Mouse (Mus musculus) cortical plate, adult 2 months (tissue): ENCODE data around the gene Aldh5a1. TPM values are rescaled to one million over a fixed set of nuclear protein-coding genes. Genes with fewer than 3 reads are reported as not detected.

Source experiments
- H3K27ac ChIP-seq: fragments of 200-500 bp; 2 replicates; pipeline ENCODE4 v1.5.1; 2012; ENCODE audit warnings: low read length, control low read depth, inconsistent platforms; ENCODE audit not compliant: insufficient read depth
- H3K4me1 ChIP-seq: fragments of 200-500 bp; 2 replicates; pipeline ENCODE4 v1.6.1; 2011; ENCODE audit warnings: low read length; ENCODE audit not compliant: control insufficient read depth, insufficient read depth
- H3K4me3 ChIP-seq: fragments of 200-500 bp; 2 replicates; pipeline ENCODE4 v1.5.1; 2011; ENCODE audit warnings: mild to moderate bottlenecking, low read length, control low read depth; ENCODE audit not compliant: insufficient read depth
- CTCF ChIP-seq: fragments of 200-500 bp; IDR thresholded peaks from 2 replicates; pipeline ENCODE4 v1.5.1; 2011; ENCODE audit warnings: mild to moderate bottlenecking, control low read depth, low read length; ENCODE audit not compliant: insufficient read depth; ENCODE audit errors: extremely low read depth
- POLR2A ChIP-seq: fragments of 200-500 bp; IDR thresholded peaks from 2 replicates; pipeline ENCODE4 v1.6.1; 2011; ENCODE audit warnings: mild to moderate bottlenecking, low read length, control low read depth; ENCODE audit not compliant: insufficient read depth; ENCODE audit errors: extremely low read depth
- polyA plus RNA-seq: library from polyadenylated mRNA; depleted of rRNA; stranded (reverse); fragments of >200 nt; gene quantifications from 2 replicates; pipeline ENCODE4 v1.2.3, GENCODE M21; 2012

Gene Aldh5a1
- polyA plus RNA-seq, 1 experiment = 39.0 TPM

DNA sequence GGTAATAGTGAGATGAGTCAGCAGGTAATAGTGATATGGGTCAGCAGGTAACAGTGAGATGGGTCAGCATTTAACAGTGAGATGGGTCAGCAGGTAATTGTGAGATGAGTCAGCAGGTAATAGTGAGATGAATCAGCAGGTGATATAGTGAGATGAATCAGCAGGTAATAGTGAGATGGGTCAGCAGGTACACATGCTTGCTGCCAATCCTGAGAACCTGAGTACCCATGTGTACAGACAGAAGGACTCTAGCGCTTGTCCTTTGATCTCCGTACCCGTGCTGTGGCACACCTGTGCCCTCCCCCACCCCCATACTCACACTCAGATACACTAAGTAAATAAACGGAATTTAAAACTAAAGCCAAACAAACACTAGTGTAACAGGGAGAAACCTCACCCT, 22.5 kb downstream of the Aldh5a1 start:
- TF ChIP-seq CTCF (no peak), POLR2A (no peak)
- Histone ChIP-seq H3K27ac (no peak overlapping the region), H3K4me1 (no peaks in the 10 kb centered on the region), H3K4me3 (no peak overlapping the region)

DNA sequence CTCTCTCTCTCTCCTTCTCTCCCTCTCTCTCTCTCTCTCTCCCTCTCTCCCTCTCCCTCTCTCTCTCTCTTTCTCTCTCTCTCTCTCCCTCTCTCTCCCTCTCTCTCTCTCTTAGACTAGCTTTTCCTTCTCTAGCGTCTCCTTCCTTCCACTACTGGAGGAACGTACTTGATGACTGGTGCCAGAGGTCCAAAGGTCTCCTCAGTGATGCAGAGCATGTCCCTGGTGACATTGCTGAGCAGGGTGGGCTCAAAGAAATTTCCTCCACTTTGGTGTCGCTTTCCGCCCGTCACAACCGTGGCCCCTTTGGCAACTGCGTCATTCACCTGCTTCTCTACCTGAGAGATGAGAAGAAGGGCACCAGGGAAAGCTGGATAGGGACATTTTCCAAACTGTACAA, 23.9 kb downstream of the Aldh5a1 start:
- H3K27ac ChIP-seq = no peak overlapping the region
- TF ChIP-seq POLR2A (no peak), CTCF (no peak)

DNA sequence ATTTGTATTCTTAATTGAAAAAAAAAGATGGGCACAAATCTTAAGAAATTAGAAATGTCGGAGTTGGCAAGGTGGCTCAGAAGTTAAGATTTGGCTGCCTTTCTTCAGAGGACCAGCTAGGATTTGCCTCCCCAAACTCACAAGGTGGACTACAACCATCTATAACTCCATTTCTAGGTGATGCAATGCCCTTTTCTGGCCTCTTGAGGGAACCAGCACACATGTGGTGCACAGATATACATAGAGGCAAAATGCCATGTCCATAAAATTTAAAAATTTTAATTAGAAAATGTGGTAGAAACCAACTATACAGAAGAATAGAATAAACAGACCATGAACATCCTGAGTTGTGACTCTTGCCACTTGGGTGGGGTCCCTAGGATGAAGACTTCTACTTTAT, 28.3 kb downstream of the Aldh5a1 start:
- H3K4me1 ChIP-seq = no peaks in the 10 kb centered on the region
- H3K4me3 ChIP-seq = no peak overlapping the region
- TF ChIP-seq CTCF = 0 out of 2 replicates have a peak, but pooled peaks have one; percentile 15
- no peak for TF ChIP-seq POLR2A
- no peak overlapping the region for H3K27ac ChIP-seq

More for the DNA sequence above, 23.9 kb downstream of the Aldh5a1 start:
- no peak overlapping the region for H3K4me3 ChIP-seq
- H3K4me1 ChIP-seq = no peaks in the 10 kb centered on the region

DNA sequence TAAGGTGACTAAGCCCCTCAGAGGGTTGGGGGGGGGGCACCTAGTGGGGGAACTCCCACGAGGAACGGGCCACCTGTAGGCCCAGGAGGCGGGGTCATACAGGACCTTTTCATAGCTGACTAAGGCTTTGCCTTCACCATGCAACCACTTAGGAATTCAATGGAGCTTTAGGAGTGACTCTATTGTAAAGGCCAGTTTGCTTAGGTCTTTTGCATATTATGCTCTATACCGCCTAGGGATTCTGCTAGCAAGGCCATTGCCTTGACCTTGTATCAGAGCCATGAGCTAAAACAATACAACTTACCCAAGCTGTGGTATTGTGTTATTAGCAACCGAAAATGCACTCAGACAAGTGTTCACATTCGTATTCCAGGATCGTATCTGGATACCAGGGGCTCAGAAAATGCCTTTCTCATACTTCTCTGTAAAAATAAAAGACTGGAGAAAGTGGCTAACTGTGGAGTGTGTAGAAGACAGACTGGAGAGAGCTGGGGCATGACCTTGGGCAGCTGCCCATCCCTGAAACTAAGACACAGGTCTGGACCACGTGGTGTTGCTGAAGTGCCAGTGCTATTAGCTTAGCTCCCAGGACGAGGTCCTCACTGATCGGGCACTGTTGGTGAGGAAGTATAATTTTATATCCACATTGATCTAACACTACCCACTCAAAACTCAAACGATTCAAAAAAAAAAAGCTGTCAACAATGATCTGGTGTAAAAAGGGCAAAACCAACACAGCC, 30.5 kb downstream of the Aldh5a1 start:
- Histone ChIP-seq H3K4me1 (no peaks in the 10 kb centered on the region), H3K4me3 (no peak overlapping the region), H3K27ac (no peak overlapping the region)
- TF ChIP-seq POLR2A = no peak
- TF ChIP-seq CTCF = no peak

DNA sequence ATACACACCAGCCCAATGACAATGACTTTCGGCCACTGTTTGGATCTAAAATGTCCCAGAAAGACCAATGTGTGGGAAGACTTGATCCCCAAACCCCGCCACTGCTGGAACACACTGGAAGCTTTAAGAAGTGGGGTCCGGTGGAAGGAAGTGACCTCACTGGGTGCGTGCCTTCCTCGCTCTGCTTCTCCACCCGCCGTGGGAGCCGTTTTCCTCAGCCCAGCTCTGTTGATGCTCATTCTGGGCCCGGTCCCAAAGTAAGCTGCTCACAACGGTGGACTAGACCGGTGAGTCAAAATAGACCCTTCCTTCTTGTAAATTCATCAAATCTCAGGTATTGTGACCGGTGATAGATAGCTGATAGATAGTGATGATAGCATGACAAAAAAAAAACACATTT, 32.0 kb downstream of the Aldh5a1 start:
- Histone ChIP-seq H3K27ac (no peak overlapping the region), H3K4me3 (no peak overlapping the region), H3K4me1 (no peaks in the 10 kb centered on the region)
- TF ChIP-seq CTCF = no peak
- TF ChIP-seq POLR2A = no peak

DNA sequence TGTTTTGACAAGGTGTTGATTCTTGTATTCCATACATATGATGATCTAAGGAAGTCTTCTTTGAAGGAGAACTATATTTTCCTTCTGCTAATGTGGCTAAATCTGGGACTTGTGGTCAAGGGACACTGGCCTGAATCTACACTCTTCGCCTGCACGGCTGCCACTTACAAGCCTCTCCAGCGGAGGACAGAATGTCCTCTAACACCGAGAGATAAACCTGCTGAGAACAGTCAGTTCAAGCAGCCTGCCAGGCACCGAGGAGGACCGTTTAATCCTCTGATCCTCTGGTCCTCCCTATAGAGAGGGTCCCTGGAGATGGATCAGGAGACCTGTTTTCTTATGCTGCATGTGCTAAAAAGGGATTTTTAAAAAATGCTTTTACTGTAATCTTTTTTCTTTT, 34.0 kb downstream of the Aldh5a1 start:
- Histone ChIP-seq H3K4me1 (no peaks in the 10 kb centered on the region), H3K4me3 (no peak overlapping the region), H3K27ac (no peak overlapping the region)
- TF ChIP-seq POLR2A = no peak
- no peak for TF ChIP-seq CTCF

GRCm38 (mm10) chr13:24901916-24902315, 35.5 kb downstream of the Aldh5a1 start:
- H3K27ac ChIP-seq = no peak overlapping the region
- H3K4me3 ChIP-seq = no peak overlapping the region
- TF ChIP-seq POLR2A (no peak), CTCF (no peak)
- no peaks in the 10 kb centered on the region for H3K4me1 ChIP-seq

GRCm38 (mm10) chr13:24893880-24894279, 43.6 kb downstream of the Aldh5a1 start:
- TF ChIP-seq POLR2A = no peak
- no peak overlapping the region for H3K4me3 ChIP-seq
- H3K4me1 ChIP-seq = no peaks in the 10 kb centered on the region
- H3K27ac ChIP-seq = no peak overlapping the region

GRCm38 (mm10) chr13:24892516-24892915, 44.9 kb downstream of the Aldh5a1 start:
- H3K4me1 ChIP-seq = no peaks in the 10 kb centered on the region
- no peak for TF ChIP-seq POLR2A
- no peak for TF ChIP-seq CTCF
- no peak overlapping the region for H3K4me3 ChIP-seq
- H3K27ac ChIP-seq = no peak overlapping the region

- TF ChIP-seq CTCF = no peak
- TF ChIP-seq POLR2A = no peak
- Histone ChIP-seq H3K4me1 (no peaks in the 10 kb centered on the region), H3K4me3 (no peak overlapping the region), H3K27ac (no peak overlapping the region)
Measured at GRCm38 (mm10) chr13:24889554-24889953, 47.9 kb downstream of the Aldh5a1 start.
